Mouse (Mus musculus) brown adipose tissue, adult 24 weeks (tissue): ENCODE data around the gene Ghdc. TPM values are rescaled to one million over a fixed set of nuclear protein-coding genes. Genes with fewer than 3 reads are reported as not detected.

Experiments
- H3K27ac ChIP-seq: fragments of 200-500 bp; replicated peaks from 2 replicates; pipeline ENCODE4 v1.5.1; 2012; ENCODE audit warnings: low read depth, mild to moderate bottlenecking, low read length
- H3K4me1 ChIP-seq: fragments of 200-500 bp; 2 replicates; pipeline ENCODE4 v1.6.1; 2012; ENCODE audit warnings: low read length, mixed read lengths; ENCODE audit not compliant: control insufficient read depth, insufficient read depth, insufficient read length
- H3K4me3 ChIP-seq: fragments of 200-500 bp; 2 replicates; pipeline ENCODE4 v1.5.1; 2012; ENCODE audit warnings: low read depth, mild to moderate bottlenecking, low read length, moderate library complexity; ENCODE audit not compliant: insufficient read depth
- polyA plus RNA-seq: library from polyadenylated mRNA; stranded (reverse); fragments of >200 nt; gene quantifications from 2 replicates; pipeline ENCODE4 v1.2.4, GENCODE M21; 2012; ENCODE audit not compliant: missing spikeins, insufficient read depth, insufficient read length

Gene Ghdc
- 9.4 and 11.1 TPM in 2 replicates for polyA plus RNA-seq

DNA sequence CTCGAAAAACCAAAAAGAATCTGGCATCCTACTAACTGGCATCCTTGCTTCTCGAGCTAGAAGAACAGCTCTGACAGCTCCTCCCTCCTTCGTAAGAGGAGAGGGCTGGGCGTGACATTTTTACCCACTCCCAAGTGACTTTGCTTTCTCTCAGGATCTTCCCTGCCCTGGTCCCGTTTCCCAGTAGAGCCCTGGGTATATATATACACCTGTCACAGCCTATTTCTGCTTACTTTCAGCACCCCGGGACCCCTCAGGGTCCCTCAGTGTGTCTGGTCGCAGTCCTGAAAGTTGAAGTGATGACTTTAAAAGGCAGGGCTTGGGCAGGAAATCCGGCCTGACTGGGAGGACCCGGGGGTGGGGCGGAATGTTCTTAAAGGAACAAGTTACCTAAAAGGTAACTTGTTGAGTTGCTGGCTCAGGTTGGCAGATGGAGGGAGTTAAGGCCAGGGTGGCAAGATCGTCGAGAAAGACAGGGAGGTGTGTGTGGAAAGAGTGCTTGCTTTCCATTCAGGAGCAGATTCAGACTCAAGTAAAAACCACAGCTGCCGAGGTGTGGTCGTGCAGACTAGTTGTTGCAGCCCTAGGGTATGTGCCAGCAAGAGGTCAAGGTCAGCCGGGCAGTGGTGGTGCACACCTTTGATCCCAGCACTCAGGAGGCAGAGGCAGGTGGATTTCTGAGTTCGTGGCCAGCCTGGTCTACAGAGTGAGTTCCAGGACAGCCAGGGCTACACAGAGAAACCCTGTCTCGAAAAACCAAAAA, at the start of gene Ghdc:
Gene Ghdc (minus strand): TSS at position 312 of the 763 bp plus-strand sequence.
- Histone ChIP-seq H3K27ac (peak within 1 kb of the TSS; percentile 97), H3K4me3 (peak within 1 kb of the TSS; percentile 98), H3K4me1 (peaks cover 5% of the 10 kb centered on the region)

DNA sequence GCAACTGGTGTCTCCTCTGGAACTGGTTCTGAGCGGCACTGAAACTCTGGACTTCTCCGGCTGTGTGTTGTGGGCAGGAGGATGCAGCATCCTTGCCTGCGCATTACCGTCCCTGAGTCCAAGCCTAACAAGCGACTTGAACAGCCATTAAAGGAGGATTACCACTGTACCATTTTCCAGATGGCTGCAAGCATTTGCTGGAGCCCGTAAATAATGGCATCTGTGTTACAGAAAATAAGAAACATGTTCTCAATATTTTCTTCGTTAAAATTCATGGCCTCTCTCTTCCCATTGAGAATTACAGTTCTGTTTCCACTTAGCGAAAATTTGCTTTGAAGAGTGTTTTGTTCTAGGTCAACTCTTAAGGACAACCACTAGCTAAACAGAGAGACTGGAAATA, 49.3 kb upstream of the Ghdc start:
- Histone ChIP-seq H3K4me3 (no peak overlapping the region), H3K4me1 (peaks cover 31% of the 10 kb centered on the region), H3K27ac (no peak overlapping the region)

DNA sequence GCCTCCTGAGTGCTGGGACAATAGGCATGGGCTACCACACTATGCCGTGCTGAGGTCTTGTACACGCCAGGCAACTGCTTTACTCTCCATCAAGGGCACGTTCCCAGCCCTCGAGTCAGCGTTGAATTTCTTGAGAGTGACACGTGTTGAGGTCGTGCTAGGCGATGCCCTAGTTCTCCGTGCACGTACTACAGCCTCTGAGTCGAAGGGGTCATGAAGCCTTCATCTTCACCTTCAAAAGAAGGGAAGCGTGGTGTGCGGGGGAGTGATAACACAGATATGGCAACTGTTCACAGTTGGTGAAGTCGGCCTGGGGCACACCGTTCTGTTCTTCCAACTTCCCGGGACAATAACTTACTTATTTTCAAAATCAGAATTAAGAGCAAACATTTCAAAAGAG, 48.9 kb upstream of the Ghdc start:
- Histone ChIP-seq H3K4me3 (no peak overlapping the region), H3K4me1 (peaks cover 32% of the 10 kb centered on the region), H3K27ac (no peak overlapping the region)

DNA sequence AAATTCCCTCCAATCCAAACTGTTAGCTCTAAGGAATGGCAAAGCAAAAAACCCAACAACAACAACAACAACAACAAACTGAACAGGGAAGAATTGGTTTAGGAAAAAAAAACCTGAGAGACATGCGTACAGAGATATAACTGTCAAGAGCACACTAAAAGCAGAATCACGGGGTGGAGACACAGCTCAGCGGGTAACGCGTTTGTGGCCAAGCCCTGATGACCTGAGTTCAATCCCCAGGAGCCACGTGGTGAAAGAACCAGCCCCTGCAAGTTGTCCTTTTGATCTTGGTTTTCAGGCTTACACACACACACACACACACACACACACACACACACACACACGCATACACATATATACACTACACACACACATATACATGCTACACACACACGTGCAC, 48.3 kb upstream of the Ghdc start:
- no peak overlapping the region for H3K27ac ChIP-seq
- peaks cover 34% of the 10 kb centered on the region for H3K4me1 ChIP-seq
- no peak overlapping the region for H3K4me3 ChIP-seq

DNA sequence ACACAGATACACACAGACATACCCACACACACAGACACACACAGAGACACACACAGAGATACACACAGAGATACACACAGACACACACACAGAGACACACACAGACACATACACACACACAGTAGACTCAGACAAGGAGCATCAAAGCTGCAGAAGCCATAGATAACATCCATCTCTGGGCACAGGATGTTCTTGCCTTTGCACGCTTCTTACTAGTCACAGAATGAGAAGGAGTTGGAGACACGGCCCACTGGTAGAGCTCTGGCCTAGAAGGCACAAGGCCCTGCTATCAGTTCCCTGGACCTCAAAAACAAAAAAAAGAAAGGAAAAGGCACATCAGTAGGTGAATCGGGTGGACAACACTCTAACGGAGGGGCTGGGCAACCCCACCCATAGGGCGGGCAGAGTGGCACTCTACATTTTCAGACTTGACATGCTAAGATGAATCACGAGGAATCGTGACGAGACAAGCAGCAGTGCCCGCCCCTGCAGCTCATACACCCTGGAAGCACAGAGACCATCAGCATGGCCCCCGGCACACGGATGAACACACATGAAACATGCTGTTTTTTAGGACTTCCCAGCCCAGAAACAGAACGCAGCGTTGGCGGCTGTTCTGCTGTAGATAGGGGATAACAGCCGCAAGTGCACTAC, 47.7 kb upstream of the Ghdc start:
- Histone ChIP-seq H3K4me3 (no peak overlapping the region), H3K27ac (no peak overlapping the region), H3K4me1 (peaks cover 34% of the 10 kb centered on the region)

DNA sequence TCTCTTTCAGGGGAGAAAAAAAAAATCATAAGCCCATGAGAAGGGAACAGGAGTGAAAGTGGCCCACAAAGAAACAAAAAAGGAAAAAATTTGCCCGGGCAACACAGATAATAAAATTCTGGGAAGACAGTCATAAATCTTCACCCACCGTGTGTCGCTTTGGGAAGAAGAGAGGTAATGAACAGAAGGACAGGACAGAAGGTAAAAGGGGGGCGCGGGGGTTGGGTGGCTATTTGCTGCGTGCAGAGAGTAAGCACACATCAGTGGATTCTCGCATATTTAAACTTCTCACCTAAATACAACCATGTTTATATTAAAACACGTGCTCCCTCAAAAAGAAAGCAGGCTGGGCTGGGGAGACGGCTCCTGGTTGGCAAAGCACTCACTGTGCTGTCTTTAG, 46.6 kb upstream of the Ghdc start:
- no peak overlapping the region for H3K27ac ChIP-seq
- H3K4me1 ChIP-seq, result peaks cover 34% of the 10 kb centered on the region
- H3K4me3 ChIP-seq, result no peak overlapping the region

DNA sequence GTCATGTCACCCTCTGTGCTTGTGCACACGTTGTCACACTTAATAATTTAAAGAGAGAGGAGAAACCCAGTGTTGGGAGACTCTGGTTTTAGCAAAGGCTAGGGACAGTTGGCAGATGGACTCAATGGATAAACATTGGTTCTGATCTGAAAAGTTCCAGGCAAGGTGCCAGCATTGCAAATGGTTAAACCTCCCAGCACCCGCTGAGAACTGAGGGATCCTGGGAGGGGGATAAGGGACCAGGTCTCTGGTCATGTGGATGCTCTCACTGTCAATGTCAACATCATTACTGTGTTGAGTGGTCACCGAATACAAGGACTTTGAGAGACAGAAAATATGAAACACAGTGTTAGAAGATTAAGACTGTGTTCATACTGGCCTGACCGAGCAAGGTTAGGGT, 46.0 kb upstream of the Ghdc start:
- H3K4me1 ChIP-seq, result peaks cover 33% of the 10 kb centered on the region
- no peak overlapping the region for H3K4me3 ChIP-seq
- H3K27ac ChIP-seq, result no peak overlapping the region

DNA sequence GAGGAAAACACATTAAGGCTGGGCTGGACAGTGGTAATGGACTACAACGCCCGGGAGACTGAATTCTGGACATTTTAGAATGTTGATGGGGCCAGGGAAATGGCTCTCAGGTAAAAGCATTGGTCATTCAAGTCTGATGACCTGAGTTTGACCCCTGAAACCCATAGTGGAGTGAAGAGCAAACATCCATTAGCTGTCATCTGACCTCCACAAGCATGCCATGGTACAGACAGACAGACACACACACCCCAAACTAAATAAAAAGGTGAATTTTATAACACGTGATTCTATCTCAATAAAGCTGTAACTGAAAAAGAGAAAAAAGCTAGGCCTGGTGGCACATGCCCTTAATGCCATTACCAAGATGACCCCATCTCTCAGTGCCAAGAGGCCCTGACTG, 45.6 kb upstream of the Ghdc start:
- no peak overlapping the region for H3K4me3 ChIP-seq
- peaks cover 28% of the 10 kb centered on the region for H3K4me1 ChIP-seq
- H3K27ac ChIP-seq, result no peak overlapping the region

DNA sequence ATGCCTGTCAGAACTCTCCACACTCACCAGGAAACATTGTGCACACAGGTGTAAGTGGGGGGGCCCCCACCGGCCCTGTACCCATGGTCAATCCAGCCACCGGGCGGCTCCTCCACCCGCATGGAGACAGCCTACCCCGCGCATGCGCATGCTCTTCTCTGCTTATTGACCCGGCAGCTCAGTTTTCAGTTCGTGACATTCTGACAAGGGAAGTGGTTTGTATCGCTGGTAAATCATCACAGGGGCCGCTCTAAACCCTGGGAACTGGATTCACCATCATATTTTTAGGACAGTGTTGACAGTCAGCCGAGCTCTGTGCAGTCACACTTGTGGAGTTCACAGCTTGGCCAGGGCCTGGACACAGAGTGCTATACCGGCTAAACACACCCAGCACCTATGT, 43.7 kb upstream of the Ghdc start:
- H3K27ac ChIP-seq, result no peak overlapping the region
- H3K4me1 ChIP-seq, result peaks cover 24% of the 10 kb centered on the region

DNA sequence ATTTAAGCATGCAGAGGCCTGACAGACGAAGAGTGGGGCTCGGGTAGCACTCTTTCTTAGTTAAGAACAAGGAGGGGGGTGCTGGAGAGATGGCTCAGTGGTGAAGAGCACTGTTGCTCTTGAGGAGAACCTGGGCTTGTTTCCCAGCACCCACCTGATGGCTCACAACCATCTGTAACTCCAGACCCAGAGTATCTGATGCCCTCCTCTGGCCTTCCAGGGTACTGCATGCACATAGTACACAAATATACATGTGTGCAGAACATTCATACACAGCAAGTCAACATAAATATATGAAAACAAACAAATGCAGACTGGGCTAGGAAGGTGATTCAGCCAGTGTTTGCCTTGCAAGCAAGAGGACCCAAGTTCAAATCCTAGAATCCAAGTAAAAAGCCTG, 40.4 kb upstream of the Ghdc start:
- no peak overlapping the region for H3K4me3 ChIP-seq
- H3K4me1 ChIP-seq, result peaks cover 17% of the 10 kb centered on the region

More for the DNA sequence above, 43.7 kb upstream of the Ghdc start:
- peak overlapping the region; percentile 19; the same call in 1 of the 2 replicates for H3K4me3 ChIP-seq

DNA sequence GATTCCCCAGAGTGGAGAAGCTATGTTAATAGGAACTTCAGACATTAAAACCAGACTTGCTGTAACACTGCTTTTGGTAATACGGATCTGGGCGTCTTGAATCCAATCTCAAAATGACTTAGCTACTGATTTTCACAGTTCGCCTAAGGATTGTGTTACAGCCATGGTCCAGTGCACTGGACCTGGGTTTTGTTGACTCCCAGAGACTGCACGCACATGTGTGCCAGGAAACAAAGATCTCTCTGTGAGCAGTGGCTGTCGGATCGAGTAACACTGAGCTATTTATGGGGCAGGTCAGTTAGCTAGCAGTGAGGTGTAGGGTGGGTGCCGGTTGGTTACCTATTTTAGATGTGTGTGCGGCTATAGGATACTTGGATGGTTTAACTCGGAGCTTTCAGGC, 39.8 kb upstream of the Ghdc start:
- Histone ChIP-seq H3K4me3 (no peak overlapping the region), H3K27ac (no peak overlapping the region)

More for the DNA sequence above, 40.4 kb upstream of the Ghdc start:
- H3K27ac ChIP-seq, result no peak overlapping the region

DNA sequence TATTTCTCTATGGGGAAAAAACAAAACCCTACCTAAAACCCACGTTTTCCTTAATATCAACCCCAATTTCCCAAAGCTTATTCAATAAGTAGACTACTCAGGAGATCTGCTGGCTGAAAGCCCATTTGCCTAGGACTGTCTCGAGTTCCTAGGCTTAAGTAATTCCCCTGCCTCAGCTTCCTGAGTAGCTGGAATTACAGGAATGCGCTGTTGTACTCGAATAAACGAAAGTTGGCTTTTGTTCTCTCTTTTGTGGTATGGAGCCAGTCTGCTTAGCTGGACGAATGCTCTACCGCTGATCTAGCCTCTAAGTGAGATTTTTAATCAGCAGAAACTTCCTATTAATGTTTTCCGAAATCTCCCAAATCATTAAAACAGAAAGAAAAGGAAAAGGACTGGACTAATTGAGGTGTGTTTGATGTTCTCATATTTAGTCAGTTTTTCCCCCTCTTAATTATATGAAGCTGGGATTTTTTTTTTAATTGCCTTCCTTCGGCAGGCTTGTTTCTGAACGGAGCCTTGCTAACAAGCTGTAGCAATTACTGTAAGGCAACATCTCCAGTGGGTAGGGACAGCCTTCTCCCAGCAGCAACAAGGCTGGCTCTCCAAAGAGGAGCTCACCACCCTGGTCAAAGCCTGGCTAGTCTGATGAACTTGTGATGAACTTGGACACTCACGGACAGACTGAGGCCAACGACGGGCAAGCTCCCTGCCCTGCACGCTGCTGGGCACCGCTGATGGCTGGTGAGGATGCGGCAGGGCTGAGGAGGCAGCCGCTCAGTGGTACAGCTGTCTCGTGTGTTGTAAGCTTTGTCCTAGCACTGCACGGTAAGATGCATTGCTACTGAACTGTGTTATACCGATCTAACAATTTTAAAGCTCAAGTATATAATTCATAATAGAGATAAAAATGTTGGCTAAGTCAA, 35.9 kb upstream of the Ghdc start:
- no peak overlapping the region for H3K4me3 ChIP-seq
- peak overlapping the region; percentile 19; the same call in 1 of the 2 replicates for H3K27ac ChIP-seq

More for the DNA sequence above, 39.8 kb upstream of the Ghdc start:
- H3K4me1 ChIP-seq, result peaks cover 12% of the 10 kb centered on the region

DNA sequence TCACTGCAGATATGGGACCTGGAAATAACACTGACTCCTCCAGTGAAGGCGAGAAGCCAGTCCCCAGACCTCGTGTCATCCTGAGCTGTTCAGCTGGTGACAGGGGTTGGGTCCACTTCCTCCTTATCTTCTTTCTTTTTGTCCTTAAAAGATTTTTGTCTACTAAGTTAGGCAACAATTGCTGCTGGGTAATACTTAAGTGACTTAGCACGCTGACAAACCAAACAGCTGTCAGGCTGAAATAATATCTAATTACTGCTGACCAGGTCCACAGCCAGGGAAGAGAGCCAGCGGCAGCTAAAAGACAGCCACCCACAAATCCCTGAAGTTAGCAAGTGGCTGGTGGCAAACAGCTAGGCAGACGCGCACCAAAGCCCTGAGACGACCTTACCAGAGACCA, 34.8 kb upstream of the Ghdc start:
- peaks cover 4% of the 10 kb centered on the region for H3K4me1 ChIP-seq
- 0 out of 2 replicates have a peak overlapping the region, but pooled peaks have one; percentile 31 for H3K27ac ChIP-seq
- no peak overlapping the region for H3K4me3 ChIP-seq

More for the DNA sequence above, 35.9 kb upstream of the Ghdc start:
- peaks cover 4% of the 10 kb centered on the region for H3K4me1 ChIP-seq

DNA sequence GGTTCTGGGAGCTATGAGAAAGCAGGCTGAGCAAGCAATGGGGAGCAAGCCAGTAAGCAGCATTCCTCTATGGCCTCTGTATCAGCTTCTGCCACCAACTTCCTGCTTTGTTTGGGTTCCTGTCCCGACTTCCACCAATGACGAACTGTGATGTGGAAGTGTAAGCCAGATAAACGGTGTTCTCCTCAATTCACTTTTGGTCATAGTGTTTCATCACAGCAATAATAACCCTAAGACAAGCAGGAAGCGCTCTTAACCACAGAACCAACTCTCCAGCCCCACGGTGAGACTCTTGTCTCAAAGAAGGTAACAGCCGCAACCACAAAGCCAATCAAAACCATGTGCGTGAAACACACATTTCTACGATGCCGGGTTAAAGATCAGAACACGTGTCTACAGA, 33.7 kb upstream of the Ghdc start:
- H3K4me1 ChIP-seq, result peaks cover 4% of the 10 kb centered on the region
- H3K27ac ChIP-seq, result no peak overlapping the region
- no peak overlapping the region for H3K4me3 ChIP-seq

DNA sequence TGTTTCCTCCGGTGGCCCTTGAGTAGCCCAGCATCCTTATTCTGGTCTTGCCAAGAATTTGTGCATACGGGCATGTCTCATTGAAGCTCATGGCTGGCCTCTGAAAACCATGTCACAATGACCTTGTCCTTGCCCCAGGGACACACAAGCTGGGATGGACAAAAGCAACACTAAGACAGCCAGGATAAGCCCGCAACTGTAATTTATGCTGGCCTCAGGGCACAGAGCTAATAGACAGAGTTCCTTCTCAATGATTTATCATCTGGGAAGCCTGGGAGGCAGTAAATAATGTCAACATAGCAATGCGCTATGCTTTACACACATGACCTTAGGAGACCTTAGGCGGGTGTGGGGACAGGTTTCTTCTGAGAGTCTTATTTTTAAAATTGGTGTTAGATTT, 28.7 kb upstream of the Ghdc start:
- Histone ChIP-seq H3K4me3 (no peak overlapping the region), H3K27ac (no peak overlapping the region), H3K4me1 (no peaks in the 10 kb centered on the region)
